Mouse (Mus musculus): ENCODE measurements at regions not wholly inside any gene's neighbourhood (a gene's known extent, or its start where the extent isn't known, plus 50 kb on each side); places are given as distances from the start of the nearest gene placed in this dataset.

DNA sequence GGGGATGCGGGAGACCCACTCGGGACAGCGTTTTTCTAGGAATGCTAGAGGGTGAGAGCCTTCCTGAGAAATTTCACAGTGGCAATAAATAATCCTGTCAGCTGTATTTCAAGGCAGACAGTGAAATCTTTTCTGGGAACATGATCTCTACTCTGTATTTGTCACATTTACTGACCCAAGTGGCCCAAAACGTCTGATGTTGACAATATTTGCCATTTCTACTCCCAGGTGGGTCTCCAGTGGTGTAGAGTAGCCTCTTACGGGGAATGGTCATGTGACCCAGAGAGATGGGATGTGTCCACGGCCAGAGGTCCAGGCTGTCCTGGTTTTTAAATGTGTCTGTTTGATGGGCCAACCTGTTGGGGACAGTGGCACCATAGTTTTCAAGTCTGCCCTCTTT, 183.5 kb downstream of the Pten start:
- DNase-seq: no peak

DNA sequence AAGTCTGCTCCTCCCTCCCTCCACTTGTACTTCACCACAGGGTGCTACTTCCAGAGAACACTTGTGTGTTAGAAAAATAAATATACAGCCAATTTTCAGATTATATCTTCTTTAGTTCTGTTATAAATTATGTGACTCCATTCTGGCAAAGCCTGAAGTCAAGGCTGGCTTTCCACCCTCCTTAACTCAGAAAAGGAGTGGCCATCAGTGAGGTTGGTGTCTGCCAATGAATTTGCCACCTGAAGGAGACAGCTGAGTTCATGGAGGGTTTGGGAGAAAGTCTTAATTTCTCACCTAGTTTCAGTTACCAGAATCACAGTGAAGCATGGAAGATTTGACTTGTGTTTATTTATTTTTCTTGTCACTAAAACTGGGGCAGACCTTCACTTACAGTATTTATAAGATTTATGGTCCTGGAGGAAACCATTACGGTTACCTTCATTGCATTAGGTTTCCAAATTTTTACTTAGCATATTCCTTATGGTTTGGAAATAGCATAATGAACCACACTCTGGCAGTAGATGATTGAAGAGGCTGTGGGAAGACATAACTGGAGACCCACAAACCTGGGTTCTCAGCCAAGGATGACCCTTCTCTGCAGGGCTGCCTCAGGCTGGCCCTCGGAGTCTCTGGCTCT, 186.4 kb downstream of the Pten start:
- DNase-seq: no peak

DNA sequence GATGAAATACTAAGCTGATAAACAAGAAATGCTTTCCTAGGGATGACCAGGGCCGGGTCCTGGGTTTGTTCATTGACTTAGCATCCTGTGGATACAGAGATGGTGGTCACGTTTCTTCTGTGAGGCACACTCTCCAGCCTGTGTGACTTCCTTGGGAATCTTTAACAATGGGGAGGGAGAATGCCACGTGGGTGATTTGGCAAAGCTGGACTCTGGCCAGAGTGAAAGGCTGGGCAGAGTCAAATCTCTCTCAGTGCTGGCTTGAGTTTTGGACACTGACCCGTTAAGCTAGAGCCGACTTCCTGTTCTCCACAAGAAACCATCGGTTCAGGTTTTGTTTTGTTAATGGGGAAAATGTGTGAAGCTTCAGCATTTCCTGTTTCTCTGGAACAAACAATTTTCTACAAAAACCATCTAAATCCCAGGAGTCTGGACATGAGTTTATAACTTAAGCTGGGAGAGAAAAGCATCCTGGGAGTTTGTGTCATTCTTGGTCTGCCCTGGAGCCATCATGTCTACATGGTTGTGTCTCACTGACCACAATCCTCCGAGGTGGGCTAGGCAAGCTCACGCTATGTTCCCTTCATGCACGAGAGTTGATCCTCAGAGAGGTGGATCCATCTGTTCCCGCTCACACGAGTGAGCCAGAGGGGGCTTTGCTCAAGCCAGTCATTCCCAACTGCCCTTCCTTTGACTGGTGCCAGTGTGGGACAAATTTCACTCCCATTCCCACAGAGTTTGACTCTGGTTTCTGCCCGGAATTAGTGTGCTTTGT, 190.0 kb downstream of the Pten start:
- no peak for DNase-seq

DNA sequence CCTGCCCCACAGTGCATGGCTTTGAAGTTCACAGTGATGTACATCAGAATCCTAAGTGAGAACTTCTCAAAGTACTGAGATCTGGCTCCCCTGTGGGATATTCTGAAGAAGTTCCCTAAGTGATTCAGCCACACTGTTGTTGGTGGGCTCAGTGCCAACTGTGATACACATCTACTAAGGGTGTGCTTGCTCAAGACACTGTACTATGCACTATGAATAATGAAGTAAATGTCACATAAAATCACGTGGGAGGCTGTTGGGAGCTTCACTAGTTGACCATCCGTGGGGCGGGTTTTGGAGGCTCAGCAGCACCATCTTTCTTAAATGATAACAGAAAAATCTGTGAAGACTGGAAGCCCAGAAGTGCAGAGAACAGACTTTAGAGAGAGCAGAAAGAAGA, 193.0 kb downstream of the Pten start:
- no peak for DNase-seq

DNA sequence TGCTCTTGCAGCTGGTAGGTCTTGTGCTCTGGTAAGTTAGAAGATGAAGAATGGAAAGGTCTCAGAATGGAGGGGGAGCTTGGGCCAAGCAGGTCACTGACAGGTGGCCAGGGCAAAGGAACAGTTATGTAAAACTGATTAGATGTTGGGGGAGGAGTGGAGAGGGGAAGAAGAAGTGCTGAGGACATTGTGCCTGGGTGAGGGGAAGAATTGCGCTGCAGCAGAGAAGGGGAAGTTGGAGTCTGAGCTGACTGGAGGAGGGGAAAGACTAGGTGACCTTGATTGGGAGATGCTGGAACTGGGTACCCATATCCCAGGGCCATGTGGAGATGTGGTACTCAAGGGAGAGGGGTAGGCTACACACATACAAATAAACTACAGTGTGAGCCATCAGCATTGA, 193.5 kb downstream of the Pten start:
- no peak for DNase-seq

DNA sequence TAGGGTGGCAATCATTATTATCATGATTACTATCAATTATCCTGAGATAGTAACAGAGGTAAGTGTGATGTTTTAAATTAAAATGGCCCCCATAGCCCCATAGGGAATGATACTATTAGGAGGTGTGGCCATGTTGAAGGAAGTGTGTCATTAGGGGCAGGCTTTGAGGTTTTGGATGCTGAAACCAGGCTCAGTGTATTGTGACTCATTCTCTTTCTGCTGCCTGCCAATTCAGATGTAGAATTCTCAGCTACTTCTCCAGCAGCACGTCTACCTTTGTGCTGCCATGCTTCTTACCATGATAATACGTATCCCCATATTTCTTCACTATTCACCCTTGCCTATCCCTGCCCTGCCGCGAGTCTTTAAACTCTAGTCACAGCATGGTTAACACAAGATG, 195.1 kb downstream of the Pten start:
- no peak for DNase-seq

DNA sequence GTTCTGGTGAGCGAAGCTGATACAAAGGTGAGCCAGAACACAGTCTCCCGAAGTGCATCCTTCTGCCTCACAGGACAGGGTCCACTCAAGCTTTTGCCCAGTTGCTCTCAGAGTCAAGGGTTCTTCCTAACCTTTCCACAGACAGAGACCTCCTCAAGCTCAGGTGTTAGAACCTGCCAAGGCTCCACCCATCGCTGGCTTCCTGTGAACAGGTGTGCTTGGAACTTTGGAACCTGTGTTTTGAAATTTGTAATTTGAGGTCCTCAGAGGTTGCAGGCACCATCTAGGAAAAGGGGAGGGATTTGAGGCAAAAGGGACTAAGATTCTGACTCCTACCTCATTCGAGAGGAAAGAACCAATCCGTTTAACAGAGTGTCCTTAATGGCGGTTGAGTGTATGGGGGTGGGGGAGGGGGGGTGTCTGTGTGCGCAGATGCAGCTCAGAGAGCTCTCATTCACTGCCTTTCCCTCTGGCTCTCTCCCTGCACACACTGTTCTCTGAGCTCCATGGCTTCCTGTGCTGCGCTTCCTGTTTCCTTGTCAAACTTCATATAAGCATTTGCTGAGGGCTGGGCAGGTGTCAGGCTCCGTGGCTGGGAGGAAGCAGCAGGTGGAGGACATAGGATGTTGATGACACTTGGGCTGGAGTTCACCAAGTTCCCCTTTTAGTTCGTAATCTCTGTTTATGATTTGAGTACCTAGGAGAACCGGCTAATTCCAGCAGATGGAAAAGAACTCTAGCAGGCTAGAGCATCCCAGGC, 195.8 kb downstream of the Pten start:
- DNase-seq: peak; percentile 68 to 83

DNA sequence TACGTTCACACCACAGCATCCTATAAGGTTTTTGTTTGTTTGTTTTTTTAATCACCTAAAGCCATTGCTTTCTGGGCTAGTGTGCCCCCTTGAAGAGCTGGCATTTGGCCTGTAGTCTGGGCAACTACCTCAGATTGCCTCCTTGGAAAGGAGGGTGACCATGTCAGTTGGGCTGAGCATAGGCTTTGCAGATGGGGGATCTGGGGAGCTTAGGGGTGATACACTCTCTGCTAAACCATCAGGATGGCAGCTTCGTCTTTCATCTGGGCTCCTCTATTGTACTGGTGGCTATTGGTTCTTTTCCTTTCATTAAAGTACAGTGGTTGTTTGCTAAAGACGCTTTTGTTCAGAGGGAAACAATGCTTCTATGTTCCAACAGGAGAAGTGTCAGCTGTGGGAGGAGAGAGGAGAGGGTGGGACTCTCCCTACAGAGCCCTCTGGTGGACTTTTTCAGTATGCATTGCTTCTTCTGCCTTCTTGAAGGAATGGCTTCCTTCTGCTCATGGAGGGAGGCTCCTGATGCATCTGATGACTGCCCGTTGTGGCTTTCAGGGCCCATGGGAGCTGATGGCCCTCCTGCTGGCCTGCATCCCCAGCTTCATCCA, 196.8 kb downstream of the Pten start:
- peak in 1 of 2 experiments; percentile 51 for DNase-seq

DNA sequence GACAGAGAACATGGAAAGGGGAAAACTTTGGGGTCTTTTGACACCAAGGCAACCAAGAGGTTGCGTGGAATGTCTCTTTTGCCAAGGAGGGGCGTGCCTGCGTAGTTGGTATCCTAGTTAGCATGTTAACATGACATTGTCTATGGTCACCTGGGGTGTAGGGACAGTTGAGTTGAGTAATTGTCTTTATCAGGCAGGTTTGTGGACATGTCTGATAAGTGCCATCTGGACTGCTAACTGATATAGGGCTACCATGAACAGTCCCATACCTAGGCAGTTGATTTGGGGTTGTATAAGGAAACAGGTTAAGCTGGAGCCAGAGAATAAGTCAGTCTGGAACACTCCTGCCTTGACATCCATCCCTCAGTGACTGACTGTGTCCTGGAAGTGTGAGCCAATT, 197.6 kb downstream of the Pten start:
- no peak for DNase-seq

DNA sequence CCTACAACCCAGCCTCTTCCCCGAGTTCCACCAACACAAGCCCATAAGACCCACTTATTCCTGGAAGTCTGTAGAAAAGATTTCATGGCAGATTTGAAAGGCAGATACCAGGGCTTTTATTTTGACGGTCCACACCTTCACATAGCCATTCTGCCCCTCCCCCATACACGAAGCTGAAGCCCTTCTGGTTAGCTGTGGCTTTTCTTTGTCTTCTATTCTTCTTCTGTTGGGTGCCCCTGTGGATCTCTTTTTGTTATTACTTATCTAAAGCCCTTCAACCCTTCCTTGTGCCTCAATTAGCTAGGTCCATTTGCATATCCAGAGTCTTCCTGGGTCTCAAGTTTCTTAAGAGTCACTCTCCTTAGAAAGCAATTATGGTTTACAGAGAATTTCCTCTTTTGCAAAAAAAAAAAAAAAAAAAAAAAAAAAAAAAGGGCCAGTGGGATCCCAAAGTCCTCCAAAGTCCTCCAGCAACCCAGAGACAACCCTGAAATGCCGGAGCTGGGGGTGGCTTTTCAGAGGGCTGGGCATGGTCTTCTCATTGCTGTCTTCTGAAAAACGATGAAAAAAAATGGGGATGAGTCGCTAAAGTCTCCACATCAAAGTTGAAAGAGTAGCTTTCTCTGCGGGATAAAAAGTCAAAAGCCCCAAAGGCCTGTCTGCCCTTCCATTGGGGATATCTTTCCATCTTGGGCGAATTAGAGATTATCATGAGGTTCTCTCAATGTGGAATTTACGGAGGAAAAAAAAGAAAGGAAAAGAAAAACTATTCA, 199.0 kb downstream of the Pten start:
- DNase-seq: no peak

DNA sequence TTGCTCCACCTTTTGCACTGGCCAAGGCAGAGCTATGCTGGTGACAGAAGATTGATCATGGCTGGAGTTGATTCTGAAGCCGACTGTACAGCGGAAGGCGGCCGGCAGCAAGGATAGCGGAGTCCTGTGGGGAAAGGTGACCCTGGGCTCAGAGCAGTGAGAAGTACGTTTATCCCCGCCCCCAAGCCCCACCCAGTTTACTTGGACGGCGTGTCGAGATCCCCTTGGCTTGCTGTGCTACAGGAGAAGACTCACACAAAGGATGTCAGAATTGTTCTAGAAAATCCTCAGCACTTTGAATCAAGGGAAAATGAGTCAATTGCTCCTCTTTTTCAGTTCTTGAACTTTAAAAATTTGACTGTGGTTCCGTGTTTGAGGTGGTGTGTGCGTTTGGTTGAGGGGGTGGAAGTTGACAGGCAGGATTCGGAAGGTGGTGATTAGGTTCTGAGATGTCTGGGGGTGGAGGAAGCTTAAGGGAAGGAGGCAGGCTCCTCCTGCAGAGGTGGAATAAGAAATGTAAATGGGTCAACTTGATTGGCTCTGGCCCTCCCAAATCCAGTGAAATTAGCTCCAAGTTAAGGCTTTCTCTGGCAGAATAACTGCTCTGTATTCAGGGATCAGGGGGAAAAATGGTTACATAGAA, 199.7 kb downstream of the Pten start:
- no peak for DNase-seq

DNA sequence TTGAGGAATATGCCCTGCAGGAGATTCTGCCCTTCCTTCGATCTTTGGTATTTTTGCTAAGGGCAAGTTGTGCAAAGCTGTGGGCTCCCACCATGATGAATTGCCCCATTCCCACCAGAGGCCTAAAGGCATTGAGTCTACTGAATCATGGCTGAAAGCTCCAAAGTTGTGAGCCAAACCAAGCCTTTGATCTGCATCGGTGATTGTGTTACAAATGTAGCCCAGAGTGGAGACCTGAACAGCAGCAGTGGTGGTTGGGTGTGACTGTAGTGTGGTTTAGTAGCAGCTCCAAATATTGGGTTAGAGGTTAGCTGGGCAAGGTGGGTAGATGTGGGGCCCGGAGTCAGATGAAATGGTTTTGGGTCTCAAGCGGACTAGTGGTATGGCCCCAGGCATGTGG, 201.0 kb downstream of the Pten start:
- DNase-seq: no peak

DNA sequence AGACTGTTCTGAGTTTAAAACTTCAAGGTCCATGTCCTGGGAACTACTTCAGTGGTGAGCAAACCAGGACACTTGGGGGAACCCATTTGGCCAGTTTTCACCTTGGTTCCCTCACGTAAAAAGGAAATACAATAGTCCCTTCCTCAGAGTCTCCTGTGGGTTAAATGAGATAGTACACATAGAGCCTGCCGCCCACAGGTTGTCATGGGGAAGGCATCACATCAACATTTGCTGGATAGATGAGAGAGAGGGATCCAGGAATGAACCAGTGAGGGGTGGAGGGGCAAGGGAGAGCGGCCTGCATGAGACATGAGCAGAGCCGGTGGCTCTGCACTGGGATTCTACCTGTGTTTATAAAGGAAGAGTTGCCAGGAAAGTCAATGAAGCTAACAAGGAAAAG, 201.5 kb downstream of the Pten start:
- no peak for DNase-seq

DNA sequence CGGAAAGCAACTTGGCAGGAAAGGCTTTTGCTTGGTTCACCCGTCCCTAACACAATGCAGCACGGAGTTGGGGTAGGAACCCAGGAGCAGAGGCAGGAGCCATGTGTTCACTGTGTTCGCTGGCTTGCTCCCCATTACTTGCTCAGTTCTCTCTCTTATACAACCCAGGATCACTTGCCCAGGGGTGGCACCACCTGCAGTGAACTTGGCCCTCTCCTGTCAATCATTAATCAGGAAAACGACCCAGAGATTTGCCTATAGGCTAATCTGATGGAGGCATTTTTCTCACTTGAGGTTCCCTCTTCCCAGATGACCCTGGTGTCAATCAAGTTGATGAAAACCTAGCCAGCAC, 202.5 kb downstream of the Pten start:
- no peak for DNase-seq

DNA sequence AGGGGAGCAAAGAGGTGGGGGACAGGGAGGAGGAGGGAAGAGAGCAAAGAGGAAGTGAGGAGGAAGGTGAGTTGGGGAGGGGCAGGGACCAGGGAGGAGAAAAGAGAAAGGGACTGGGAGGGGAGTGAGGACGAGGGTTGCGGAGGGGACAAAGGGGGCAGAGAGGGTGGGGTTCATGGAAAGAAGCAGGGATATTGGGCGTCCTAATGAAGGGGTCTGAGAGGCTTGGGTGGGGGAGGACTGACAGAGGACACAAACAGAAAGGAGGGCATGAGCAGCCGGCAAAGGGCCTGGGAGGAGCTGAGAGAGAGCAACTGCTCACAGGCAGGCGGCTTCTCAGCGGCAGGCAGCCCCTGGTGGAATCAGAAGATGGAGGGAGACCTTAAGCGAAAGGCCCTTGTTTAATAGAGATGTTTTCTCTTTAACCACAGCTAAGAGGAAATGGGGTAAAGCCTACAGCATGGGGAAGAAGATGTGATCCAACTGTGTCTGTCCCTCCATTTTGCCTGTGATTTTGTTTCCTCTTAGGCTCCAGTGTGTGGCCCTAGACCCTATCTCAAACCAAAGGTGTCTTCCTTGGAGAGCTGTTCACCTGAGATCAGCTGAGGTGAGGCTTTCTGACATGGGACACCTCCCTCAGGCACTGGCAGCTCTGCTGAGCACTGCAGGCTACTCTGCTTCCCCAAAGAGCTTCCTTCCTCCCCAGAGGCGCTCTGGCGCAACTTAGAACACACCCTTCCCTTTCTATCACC, 203.1 kb downstream of the Pten start:
- DNase-seq: no peak

DNA sequence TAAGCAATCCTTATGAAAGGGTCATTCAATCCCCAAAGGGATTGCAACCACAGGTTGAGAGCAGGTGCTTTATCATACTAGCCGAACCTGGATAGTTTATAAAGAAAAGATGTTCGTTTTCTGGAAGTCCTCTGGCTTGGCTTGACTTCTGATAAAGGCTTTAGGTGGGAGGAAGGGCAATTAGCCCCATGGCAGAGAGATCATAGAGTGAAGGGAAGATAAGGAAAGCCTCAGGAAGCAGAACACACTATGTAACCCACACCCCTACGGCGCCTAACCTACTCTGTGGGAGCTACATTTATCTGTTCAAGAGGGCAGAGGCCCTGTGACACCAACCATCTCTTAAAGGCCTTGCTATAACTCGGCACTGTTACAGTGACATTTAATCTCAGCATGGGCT, 204.2 kb downstream of the Pten start:
- DNase-seq: no peak

DNA sequence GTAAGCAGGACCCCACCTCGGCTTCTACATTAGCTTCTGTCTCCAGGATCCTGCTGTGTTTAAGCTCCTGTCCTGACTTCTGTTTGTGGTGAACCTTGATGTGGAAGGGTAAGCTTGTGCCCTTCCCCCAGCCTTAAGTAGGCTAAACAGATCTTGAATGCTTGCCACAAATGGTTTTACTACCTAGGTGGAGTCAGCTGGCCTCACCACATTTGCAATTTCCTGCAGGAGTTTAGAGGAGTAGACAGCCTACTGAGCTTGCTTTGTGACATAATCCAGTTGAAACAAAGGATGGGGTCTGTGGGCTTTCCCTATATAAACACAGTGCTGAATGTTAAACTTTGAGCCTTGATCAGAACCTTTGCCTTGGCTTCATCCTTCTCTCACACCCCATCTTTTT, 206.7 kb downstream of the Pten start:
- DNase-seq: peak in 1 of 2 experiments; percentile 42

DNA sequence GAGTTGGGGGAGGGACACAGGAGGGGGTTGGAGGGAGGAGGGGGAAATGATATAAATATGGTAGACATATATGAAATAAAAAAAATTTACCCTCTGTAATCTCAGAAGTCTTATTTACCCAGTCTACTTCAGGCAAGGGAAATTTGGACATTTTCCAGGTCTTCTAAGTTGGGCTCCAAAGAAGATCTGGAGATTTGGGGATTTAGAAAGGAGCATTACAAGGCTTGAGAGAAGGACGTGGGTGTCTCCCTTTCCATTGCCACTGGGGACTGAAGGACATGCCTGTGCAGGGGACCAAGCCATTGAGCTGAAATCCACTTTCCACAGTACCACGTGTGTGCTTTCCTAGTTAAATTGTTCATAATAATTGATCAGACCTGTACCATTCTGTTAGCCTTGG, 208.2 kb downstream of the Pten start:
- DNase-seq: no peak

DNA sequence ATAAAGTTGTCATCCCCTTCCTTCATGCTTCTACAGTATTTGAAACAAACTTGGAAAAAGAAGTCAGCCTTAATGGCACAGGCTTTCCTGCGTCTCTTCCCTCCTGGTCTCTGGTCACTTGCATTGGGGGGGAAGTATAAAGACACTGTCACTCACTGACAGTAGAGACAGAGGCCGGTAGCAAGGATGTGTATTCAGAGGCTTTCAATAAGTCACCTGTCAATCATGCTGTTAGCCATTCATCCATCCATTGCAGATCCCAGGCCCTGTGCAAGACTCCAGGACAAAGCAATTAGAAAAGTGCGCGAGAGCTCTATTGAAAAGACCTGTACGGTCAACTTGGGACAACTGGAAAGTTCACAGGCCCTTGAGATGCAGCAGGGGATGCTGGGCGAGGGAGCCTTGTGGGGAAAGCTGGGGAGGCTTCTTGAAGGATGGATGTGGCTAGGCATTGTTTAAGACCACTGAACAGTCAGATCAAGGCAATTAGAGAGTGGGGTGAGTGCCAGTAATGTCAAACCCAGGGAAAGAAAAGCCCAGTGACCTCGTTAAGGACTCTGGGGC, 212.0 kb downstream of the Pten start:
- DNase-seq: no peak

DNA sequence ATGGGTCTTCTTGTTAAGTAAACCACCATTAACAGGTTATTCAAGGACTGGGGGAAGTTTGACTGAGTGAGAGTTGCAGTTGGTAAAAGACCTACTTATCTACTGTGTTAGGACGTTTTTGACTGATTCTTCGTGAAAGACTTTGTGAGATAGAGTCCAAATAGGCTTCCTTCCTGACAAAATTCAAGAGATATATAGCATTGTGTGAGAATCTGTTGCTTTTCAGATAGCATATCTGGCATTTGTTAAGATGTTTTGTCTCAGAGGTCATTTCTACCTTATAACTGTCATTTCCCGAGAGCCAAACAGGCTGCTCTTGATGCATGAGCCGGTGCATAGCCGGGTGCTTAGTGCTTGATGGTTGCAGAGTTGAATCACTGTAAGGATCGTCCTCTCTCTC, 214.8 kb downstream of the Pten start:
- DNase-seq: no peak

DNA sequence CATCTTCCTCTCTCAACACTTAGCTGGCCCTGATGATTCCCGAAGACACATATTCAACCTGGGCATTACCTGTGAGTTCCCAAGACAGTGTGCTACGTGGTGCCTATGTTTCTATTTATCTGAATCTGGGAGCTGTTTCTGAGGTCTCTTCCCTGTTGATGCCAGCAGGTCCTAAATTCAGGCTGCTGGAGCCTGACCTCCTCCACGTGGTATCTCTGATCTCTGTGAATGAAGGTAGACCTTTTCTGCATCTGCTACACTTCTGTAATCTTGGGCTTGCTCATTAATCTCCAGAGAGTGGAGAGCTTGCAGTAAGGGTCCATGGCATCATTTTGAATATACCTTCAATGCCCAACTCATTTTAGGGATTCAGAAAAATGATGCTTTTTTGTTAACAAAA, 215.8 kb downstream of the Pten start:
- no peak for DNase-seq

Data from thymus, adult 18-20 months (tissue).